Mouse (Mus musculus): Measurements from ENCODE around the gene Ugcg. TPM values are rescaled to one million over a fixed set of nuclear protein-coding genes. Genes with fewer than 3 reads are reported as not detected.

Ugcg gene
- polyA plus RNA-seq, 1 experiment from 2014 or later: 7.6 TPM

- no peaks in the 10 kb centered on the region for H3K9me3 ChIP-seq (replicated peaks; ENCODE audit: low read length)
- no peak overlapping the region for H3K27ac ChIP-seq
- H3K4me3 ChIP-seq (replicated peaks; ENCODE audit: low read depth, low read length): no peak overlapping the region
- no peak for ATAC-seq (replicated peaks; ENCODE audit: low FRiP score, low read depth)
- DNase-seq (ENCODE audit: low spot score): peak; percentile 78
- no peak overlapping the region for H3K9ac ChIP-seq (ENCODE audit: low read depth, low read length)
- no peaks in the 10 kb centered on the region for H3K36me3 ChIP-seq (ENCODE audit: insufficient read depth, low read length)
- WGBS: 39% methylated on average over 3 of the region's 3 CpGs
- H3K27me3 ChIP-seq (ENCODE audit: insufficient read depth, low read length): no peaks in the 10 kb centered on the region
- H3K4me2 ChIP-seq (ENCODE audit: low read length): no peak overlapping the region
- peak; percentile 68 for TF ChIP-seq CTCF (IDR thresholded peaks at IDR 0.05; ENCODE audit: low read depth)
- peaks cover 6% of the 10 kb centered on the region for H3K4me1 ChIP-seq (replicated peaks; ENCODE audit: insufficient read depth, low read length)
Measured at GRCm38 (mm10) chr4:59187289-59187688, 1.8 kb upstream of the Ugcg start.

GRCm38 (mm10) chr4:59188474-59188801 lies 619 bp upstream of the Ugcg start:
- Histone ChIP-seq H3K27ac (no peak overlapping the region), H3K4me1 (replicated peaks; ENCODE audit: insufficient read depth, low read length) (peaks cover 6% of the 10 kb centered on the region), H3K27me3 (ENCODE audit: insufficient read depth, low read length) (no peaks in the 10 kb centered on the region), H3K4me2 (ENCODE audit: low read length) (peak overlapping the region; percentile 80), H3K4me3 (replicated peaks; ENCODE audit: low read depth, low read length) (peak overlapping the region; percentile 76), H3K9ac (ENCODE audit: low read depth, low read length) (peak overlapping the region; percentile 75; the same call in 1 of the 2 replicates), H3K9me3 (replicated peaks; ENCODE audit: low read length) (no peaks in the 10 kb centered on the region), H3K36me3 (ENCODE audit: insufficient read depth, low read length) (no peaks in the 10 kb centered on the region)
- WGBS: 27% methylated on average over 4 of the region's 4 CpGs
- ATAC-seq (replicated peaks; ENCODE audit: low FRiP score, low read depth) (no peak), DNase-seq (ENCODE audit: low spot score) (no peak)
- TF ChIP-seq CTCF (IDR thresholded peaks at IDR 0.05; ENCODE audit: low read depth): no peak

- Histone ChIP-seq H3K9ac (ENCODE audit: low read depth, low read length) (peak overlapping the region; percentile 75), H3K4me3 (replicated peaks; ENCODE audit: low read depth, low read length) (peak overlapping the region; percentile 76), H3K36me3 (ENCODE audit: insufficient read depth, low read length) (no peaks in the 10 kb centered on the region), H3K27me3 (ENCODE audit: insufficient read depth, low read length) (no peaks in the 10 kb centered on the region), H3K4me1 (replicated peaks; ENCODE audit: insufficient read depth, low read length) (peaks cover 6% of the 10 kb centered on the region), H3K4me2 (ENCODE audit: low read length) (peak overlapping the region; percentile 80), H3K27ac (peak overlapping the region; percentile 83), H3K9me3 (replicated peaks; ENCODE audit: low read length) (no peaks in the 10 kb centered on the region)
- WGBS: under 1% methylated on average over 52 of the region's 54 CpGs
- TF ChIP-seq CTCF (IDR thresholded peaks at IDR 0.05; ENCODE audit: low read depth): no peak
- ATAC-seq (replicated peaks; ENCODE audit: low FRiP score, low read depth): peak; percentile 44
- DNase-seq (ENCODE audit: low spot score): peak; percentile 42
Measured at GRCm38 (mm10) chr4:59189546-59190237, 635 bp downstream of the Ugcg start.

- no peaks in the 10 kb centered on the region for H3K36me3 ChIP-seq (ENCODE audit: insufficient read depth, low read length)
- no peak overlapping the region for H3K27ac ChIP-seq
- H3K4me2 ChIP-seq (ENCODE audit: low read length): peak overlapping the region; percentile 80; the same call in 1 of the 2 replicates
- ATAC-seq (replicated peaks; ENCODE audit: low FRiP score, low read depth) (no peak), DNase-seq (ENCODE audit: low spot score) (no peak)
- peak overlapping the region; percentile 76; the same call in 1 of the 2 replicates for H3K4me3 ChIP-seq (replicated peaks; ENCODE audit: low read depth, low read length)
- no peaks in the 10 kb centered on the region for H3K9me3 ChIP-seq (replicated peaks; ENCODE audit: low read length)
- peaks cover 7% of the 10 kb centered on the region for H3K4me1 ChIP-seq (replicated peaks; ENCODE audit: insufficient read depth, low read length)
- 50% methylated on average over 7 of the region's 7 CpGs for WGBS
- no peak for TF ChIP-seq CTCF (IDR thresholded peaks at IDR 0.05; ENCODE audit: low read depth)
- H3K27me3 ChIP-seq (ENCODE audit: insufficient read depth, low read length): no peaks in the 10 kb centered on the region
- no peak overlapping the region for H3K9ac ChIP-seq (ENCODE audit: low read depth, low read length)
Measured at GRCm38 (mm10) chr4:59190650-59191424, 1.8 kb downstream of the Ugcg start.

- no peaks in the 10 kb centered on the region for H3K9me3 ChIP-seq (replicated peaks; ENCODE audit: low read length)
- no peak overlapping the region for H3K4me3 ChIP-seq (replicated peaks; ENCODE audit: low read depth, low read length)
- H3K4me2 ChIP-seq (ENCODE audit: low read length): no peak overlapping the region
- 89% methylated on average over 13 of the region's 13 CpGs for WGBS
- no peak for TF ChIP-seq CTCF (IDR thresholded peaks at IDR 0.05; ENCODE audit: low read depth)
- ATAC-seq (replicated peaks; ENCODE audit: low FRiP score, low read depth) (no peak), DNase-seq (ENCODE audit: low spot score) (no peak)
- H3K9ac ChIP-seq (ENCODE audit: low read depth, low read length): no peak overlapping the region
- H3K4me1 ChIP-seq (replicated peaks; ENCODE audit: insufficient read depth, low read length): peaks cover 28% of the 10 kb centered on the region
- no peaks in the 10 kb centered on the region for H3K27me3 ChIP-seq (ENCODE audit: insufficient read depth, low read length)
- no peaks in the 10 kb centered on the region for H3K36me3 ChIP-seq (ENCODE audit: insufficient read depth, low read length)
- no peak overlapping the region for H3K27ac ChIP-seq
Measured at GRCm38 (mm10) chr4:59194731-59195496, 5.9 kb downstream of the Ugcg start.

Data from kidney, postnatal 0 days (tissue).